Mouse (Mus musculus) forelimb bud, embryonic 11.5 days (tissue): Measurements from ENCODE around the gene Frmd8.
A peak's percentile ranks its signal among the peaks of the same experiment; 100 is the strongest.
"Not testable (repeated sequence)": the region's sequence is repeated elsewhere in the genome, so short reads cannot be mapped to it uniquely, and the experiment has no call there.

Experiments
- DNase-seq: peaks from one replicate; pipeline ENCODE4 v3.0.0-alpha.2; 2012; ENCODE audit warnings: low read depth, low spot score

Frmd8 gene

GRCm38 (mm10) chr19:5824826-5825617 lies 50.1 kb downstream of the Frmd8 start:
- DNase-seq, result no peak

GRCm38 (mm10) chr19:5824043-5824825 lies 50.8 kb downstream of the Frmd8 start:
- no peak for DNase-seq

- DNase-seq, result peak; percentile 61
These were observed 51.7 kb downstream of the Frmd8 start for GRCm38 (mm10) chr19:5823266-5823839.

GRCm38 (mm10) chr19:5822834-5823205 lies 52.3 kb downstream of the Frmd8 start:
- no peak for DNase-seq

- no peak for DNase-seq
These were observed 52.8 kb downstream of the Frmd8 start for GRCm38 (mm10) chr19:5822174-5822833.

- no peak for DNase-seq
These were observed 53.3 kb downstream of the Frmd8 start for GRCm38 (mm10) chr19:5821847-5822173.

- DNase-seq, result no peak
These were observed 55.5 kb downstream of the Frmd8 start for GRCm38 (mm10) chr19:5819549-5819948.

GRCm38 (mm10) chr19:5818590-5818977 lies 56.5 kb downstream of the Frmd8 start:
- no peak for DNase-seq

- DNase-seq, result peak; percentile 88
These were observed 57.1 kb downstream of the Frmd8 start for GRCm38 (mm10) chr19:5817703-5818589.

GRCm38 (mm10) chr19:5815928-5816327 lies 59.1 kb downstream of the Frmd8 start:
- no peak for DNase-seq

- no peak for DNase-seq
These were observed 60.1 kb downstream of the Frmd8 start for GRCm38 (mm10) chr19:5815010-5815409.

- not testable (repeated sequence) for DNase-seq
These were observed 61.0 kb downstream of the Frmd8 start for GRCm38 (mm10) chr19:5814048-5814447.

GRCm38 (mm10) chr19:5813567-5813966 lies 61.5 kb downstream of the Frmd8 start:
- no peak for DNase-seq

GRCm38 (mm10) chr19:5811771-5812504 lies 63.1 kb downstream of the Frmd8 start:
- DNase-seq, result no peak

- DNase-seq, result no peak
These were observed 64.1 kb downstream of the Frmd8 start for GRCm38 (mm10) chr19:5810840-5811563.

GRCm38 (mm10) chr19:5810103-5810839 lies 64.8 kb downstream of the Frmd8 start:
- DNase-seq, result no peak

GRCm38 (mm10) chr19:5809712-5810089 lies 65.4 kb downstream of the Frmd8 start:
- DNase-seq, result no peak

GRCm38 (mm10) chr19:5808955-5809711 lies 65.9 kb downstream of the Frmd8 start:
- DNase-seq, result no peak
